Mouse (Mus musculus) cerebellum, adult 2 months (tissue): ENCODE results near the gene Tmem104. TPM values are rescaled to one million over a fixed set of nuclear protein-coding genes. Genes with fewer than 3 reads are reported as not detected.

Source experiments
- DNase-seq, 2 experiments: peaks; one replicate each; pipeline ENCODE4 v3.0.0; 2021
- H3K27ac ChIP-seq: fragments of 200-500 bp; 2 replicates; pipeline ENCODE4 v1.5.1; 2012; ENCODE audit warnings: low read length, control low read depth, inconsistent platforms; ENCODE audit not compliant: insufficient read depth
- H3K27me3 ChIP-seq: fragments of 200-500 bp; 2 replicates; pipeline ENCODE4 v1.6.1; 2012; ENCODE audit warnings: inconsistent platforms, mild to moderate bottlenecking, low read length, moderate library complexity; ENCODE audit not compliant: control insufficient read depth, insufficient read depth
- H3K4me1 ChIP-seq: fragments of 200-500 bp; 2 replicates; pipeline ENCODE4 v1.6.1; 2011; ENCODE audit warnings: low read length; ENCODE audit not compliant: control insufficient read depth, insufficient read depth
- H3K4me3 ChIP-seq: fragments of 200-500 bp; replicated peaks from 2 replicates; pipeline ENCODE3; 2011; ENCODE audit warnings: mild to moderate bottlenecking, low read depth, low read length, control low read depth; ENCODE audit not compliant: insufficient read depth
- CTCF ChIP-seq: fragments of 200-500 bp; IDR thresholded peaks from 2 replicates; pipeline ENCODE4 v1.5.1; 2011; ENCODE audit warnings: low read depth, mild to moderate bottlenecking, control low read depth, low read length, moderate library complexity, borderline replicate concordance; ENCODE audit not compliant: insufficient read depth
- POLR2A ChIP-seq: fragments of 200-500 bp; IDR thresholded peaks from 2 replicates; pipeline ENCODE4 v1.6.1; 2011; ENCODE audit warnings: low read length, control low read depth, borderline replicate concordance; ENCODE audit not compliant: insufficient read depth
- WGBS: fragments of 180-500 bp; shearing (Covaris S2); methylation state at CpG from one replicate; pipeline ENCODE4 v1.1.7; 2018; 5-methylcytosine and 5-hydroxymethylcytosine counted together
- polyA plus RNA-seq: library from polyadenylated mRNA; depleted of rRNA; stranded (reverse); fragments of >200 nt; gene quantifications from 2 replicates; pipeline ENCODE4 v1.2.3, GENCODE M21; 2012

Tmem104 gene
- polyA plus RNA-seq, 1 experiment, result 13.3 TPM

GRCm38 (mm10) chr11:115283486-115283765 lies 96.1 kb downstream of the Tmem104 start:
- no peak for DNase-seq
- peak overlapping the region; percentile 54; the same call in 1 of the 2 replicates for H3K27ac ChIP-seq
- no peak for TF ChIP-seq POLR2A
- no peak for TF ChIP-seq CTCF

GRCm38 (mm10) chr11:115283891-115284620 lies 96.8 kb downstream of the Tmem104 start:
- Histone ChIP-seq H3K4me1 (peaks cover 8% of the 10 kb centered on the region), H3K4me3 (no peak overlapping the region), H3K27ac (no peak overlapping the region), H3K27me3 (no peaks in the 10 kb centered on the region)
- no peak for TF ChIP-seq CTCF
- TF ChIP-seq POLR2A, result no peak
- WGBS, result 59% methylated on average over 12 of the region's 12 CpGs
- peak in 1 of 2 experiments; percentile 23 for DNase-seq

More at GRCm38 (mm10) chr11:115283486-115283765, 96.1 kb downstream of the Tmem104 start:
- 67% methylated on average over 9 of the region's 9 CpGs for WGBS
- Histone ChIP-seq H3K4me1 (peaks cover 8% of the 10 kb centered on the region), H3K4me3 (no peak overlapping the region), H3K27me3 (no peaks in the 10 kb centered on the region)

GRCm38 (mm10) chr11:115285282-115285681 lies 98.0 kb downstream of the Tmem104 start:
- no peak for DNase-seq
- Histone ChIP-seq H3K27me3 (no peaks in the 10 kb centered on the region), H3K27ac (no peak overlapping the region), H3K4me1 (peaks cover 14% of the 10 kb centered on the region), H3K4me3 (no peak overlapping the region)
- WGBS, result 71% methylated on average over 4 of the region's 4 CpGs
- TF ChIP-seq POLR2A, result no peak
- no peak for TF ChIP-seq CTCF

- DNase-seq, result peak in 1 of 2 experiments; percentile 18
- H3K27me3 ChIP-seq, result no peaks in the 10 kb centered on the region
- TF ChIP-seq POLR2A, result no peak
- TF ChIP-seq CTCF, result no peak
Measured at GRCm38 (mm10) chr11:115286201-115286993, 99.1 kb downstream of the Tmem104 start.

GRCm38 (mm10) chr11:115287386-115287785 lies 100.1 kb downstream of the Tmem104 start:
- peak in 1 of 2 experiments; percentile 23 for DNase-seq
- TF ChIP-seq CTCF (no peak), POLR2A (no peak)
- Histone ChIP-seq H3K4me3 (no peak overlapping the region), H3K27ac (no peak overlapping the region), H3K27me3 (no peaks in the 10 kb centered on the region), H3K4me1 (peaks cover 18% of the 10 kb centered on the region)
- 84% methylated on average over 5 of the region's 5 CpGs for WGBS

More at GRCm38 (mm10) chr11:115286201-115286993, 99.1 kb downstream of the Tmem104 start:
- 51% methylated on average over 19 of the region's 19 CpGs for WGBS
- peaks cover 20% of the 10 kb centered on the region for H3K4me1 ChIP-seq
- H3K4me3 ChIP-seq, result no peak overlapping the region
- no peak overlapping the region for H3K27ac ChIP-seq

- DNase-seq, result no peak
- H3K27me3 ChIP-seq, result no peaks in the 10 kb centered on the region
- no peak overlapping the region for H3K27ac ChIP-seq
- peaks cover 22% of the 10 kb centered on the region; the same call in 1 of the 2 replicates for H3K4me1 ChIP-seq
- H3K4me3 ChIP-seq, result no peak overlapping the region
- TF ChIP-seq POLR2A (no peak), CTCF (no peak)
- 91% methylated on average over 2 of the region's 2 CpGs for WGBS
Measured at GRCm38 (mm10) chr11:115288305-115288704, 101.0 kb downstream of the Tmem104 start.

GRCm38 (mm10) chr11:115289885-115290284 lies 102.6 kb downstream of the Tmem104 start:
- Histone ChIP-seq H3K4me3 (no peak overlapping the region), H3K27ac (peak overlapping the region; percentile 46; the same call in 1 of the 2 replicates), H3K4me1 (peaks cover 22% of the 10 kb centered on the region; the same call in 1 of the 2 replicates), H3K27me3 (no peaks in the 10 kb centered on the region)
- TF ChIP-seq CTCF (no peak), POLR2A (no peak)
- WGBS, result 53% methylated on average over 8 of the region's 8 CpGs
- DNase-seq, result peak in 1 of 2 experiments; percentile 39
